Mouse (Mus musculus) kidney, embryonic 14.5 days (tissue): ENCODE measurements around the gene Rassf5. TPM values are rescaled to one million over a fixed set of nuclear protein-coding genes. Genes with fewer than 3 reads are reported as not detected.
"Not testable (repeated sequence)": the region's sequence is repeated elsewhere in the genome, so short reads cannot be mapped to it uniquely, and the experiment has no call there.

Experiments used
- ATAC-seq: fragments of 200-750 bp; cut with Nextera tagmentation; 2 replicates; pipeline ENCODE4 v1.8.0; 2017; ENCODE audit warnings: moderate number of reproducible peaks, mild to moderate bottlenecking, moderate TSS enrichment, moderate library complexity; ENCODE audit not compliant: low FRiP score, low TSS enrichment
- H3K27ac ChIP-seq: fragments of 300-500 bp; sonication (generic); 2 replicates; pipeline ENCODE4 v1.5.1; 2014; ENCODE audit warnings: low read depth, mild to moderate bottlenecking, low read length, moderate library complexity, mixed read lengths
- H3K27me3 ChIP-seq: fragments of 300-500 bp; sonication (generic); 2 replicates; pipeline ENCODE4 v1.6.1; 2014; ENCODE audit warnings: mild to moderate bottlenecking, low read length; ENCODE audit not compliant: control insufficient read depth, insufficient read depth
- H3K36me3 ChIP-seq: fragments of 300-500 bp; sonication (generic); 2 replicates; pipeline ENCODE4 v1.6.1; 2014; ENCODE audit warnings: low read length, mixed read lengths; ENCODE audit not compliant: control insufficient read depth, insufficient read depth
- H3K4me1 ChIP-seq: fragments of 300-500 bp; sonication (generic); 2 replicates; pipeline ENCODE4 v1.6.1; 2014; ENCODE audit warnings: low read length, mixed read lengths; ENCODE audit not compliant: control insufficient read depth, insufficient read depth
- H3K4me2 ChIP-seq: fragments of 300-500 bp; sonication (generic); replicated peaks from 2 replicates; pipeline ENCODE4 v1.6.1; 2014; ENCODE audit warnings: low read depth, mild to moderate bottlenecking, low read length
- H3K4me3 ChIP-seq: fragments of 300-500 bp; sonication (generic); 2 replicates; pipeline ENCODE4 v1.5.1; 2014; ENCODE audit warnings: mild to moderate bottlenecking, low read length
- H3K9ac ChIP-seq: fragments of 300-500 bp; sonication (generic); 2 replicates; pipeline ENCODE4 v1.6.1; 2014; ENCODE audit warnings: low read depth, mild to moderate bottlenecking, low read length, moderate library complexity
- H3K9me3 ChIP-seq: fragments of 300-500 bp; sonication (generic); 2 replicates; pipeline ENCODE4 v1.6.1; 2016; ENCODE audit warnings: low read length; ENCODE audit not compliant: control insufficient read depth
- WGBS: fragments of 180-500 bp; shearing (Covaris S2); extraction: QIAGEN DNeasy Blood & Tissue Kit; methylation state at CpG from one replicate; pipeline ENCODE4 v1.1.7; 2014; 5-methylcytosine and 5-hydroxymethylcytosine counted together
- polyA plus RNA-seq: library from polyadenylated mRNA; unstranded; fragments of >200 nt; fragmentation: Nextera tagmentation; extraction: Ambion mirVana; gene quantifications from 2 replicates; pipeline ENCODE4 v1.2.1, GENCODE M21; 2014

Rassf5 gene
- polyA plus RNA-seq, 1 experiment from 2014 or later: 1.8 TPM

GRCm38 (mm10) chr1:131268776-131269175, 23.7 kb upstream of the Rassf5 start:
- ATAC-seq: no peak
- Histone ChIP-seq H3K9ac (no peak overlapping the region), H3K27me3 (no peaks in the 10 kb centered on the region), H3K4me1 (no peaks in the 10 kb centered on the region), H3K36me3 (no peaks in the 10 kb centered on the region), H3K9me3 (no peaks in the 10 kb centered on the region), H3K4me2 (no peak overlapping the region), H3K27ac (no peak overlapping the region), H3K4me3 (no peak overlapping the region)
- 84% methylated on average over 10 of the region's 10 CpGs for WGBS

- Histone ChIP-seq H3K4me1 (no peaks in the 10 kb centered on the region), H3K4me2 (no peak overlapping the region), H3K9me3 (no peaks in the 10 kb centered on the region), H3K27ac (no peak overlapping the region), H3K27me3 (no peaks in the 10 kb centered on the region), H3K4me3 (no peak overlapping the region), H3K9ac (no peak overlapping the region), H3K36me3 (no peaks in the 10 kb centered on the region)
- 80% methylated on average over 12 of the region's 12 CpGs for WGBS
- no peak for ATAC-seq
These were observed 18.8 kb upstream of the Rassf5 start for GRCm38 (mm10) chr1:131263905-131264304.

- Histone ChIP-seq H3K36me3 (no peaks in the 10 kb centered on the region), H3K4me2 (no peak overlapping the region), H3K4me3 (no peak overlapping the region), H3K27me3 (no peaks in the 10 kb centered on the region), H3K27ac (no peak overlapping the region), H3K9me3 (no peaks in the 10 kb centered on the region), H3K9ac (no peak overlapping the region), H3K4me1 (no peaks in the 10 kb centered on the region)
- WGBS: 33% methylated on average over 10 of the region's 10 CpGs
- ATAC-seq: no peak
These were observed 15.2 kb upstream of the Rassf5 start for GRCm38 (mm10) chr1:131260309-131260656.

GRCm38 (mm10) chr1:131259632-131260308, 14.7 kb upstream of the Rassf5 start:
- Histone ChIP-seq H3K4me1 (no peaks in the 10 kb centered on the region), H3K9me3 (no peaks in the 10 kb centered on the region), H3K27me3 (no peaks in the 10 kb centered on the region), H3K9ac (no peak overlapping the region), H3K4me2 (no peak overlapping the region), H3K4me3 (no peak overlapping the region), H3K36me3 (no peaks in the 10 kb centered on the region), H3K27ac (no peak overlapping the region)
- ATAC-seq: no peak
- 70% methylated on average over 10 of the region's 10 CpGs for WGBS

- Histone ChIP-seq H3K4me1 (no peaks in the 10 kb centered on the region), H3K4me3 (no peak overlapping the region), H3K9ac (no peak overlapping the region), H3K27me3 (no peaks in the 10 kb centered on the region), H3K4me2 (no peak overlapping the region), H3K36me3 (no peaks in the 10 kb centered on the region), H3K27ac (no peak overlapping the region), H3K9me3 (no peaks in the 10 kb centered on the region)
- no peak for ATAC-seq
- WGBS: 87% methylated on average over 6 of the region's 6 CpGs
These were observed 12.2 kb upstream of the Rassf5 start for GRCm38 (mm10) chr1:131257288-131257687.

- not testable (repeated sequence) for H3K4me1 ChIP-seq, H3K4me3 ChIP-seq, H3K36me3 ChIP-seq, H3K9ac ChIP-seq, H3K27ac ChIP-seq, ATAC-seq, H3K4me2 ChIP-seq, H3K9me3 ChIP-seq, H3K27me3 ChIP-seq
- WGBS: 83% methylated on average over 7 of the region's 7 CpGs
These were observed 7.6 kb upstream of the Rassf5 start for GRCm38 (mm10) chr1:131252516-131253250.

GRCm38 (mm10) chr1:131246433-131247395, 1.7 kb upstream of the Rassf5 start:
- Histone ChIP-seq H3K4me2 (no peak overlapping the region; the same call in 1 of the 2 replicates), H3K9me3 (no peaks in the 10 kb centered on the region), H3K36me3 (no peaks in the 10 kb centered on the region), H3K4me1 (peaks cover 13% of the 10 kb centered on the region), H3K9ac (no peak overlapping the region), H3K27ac (no peak overlapping the region), H3K27me3 (peaks cover 26% of the 10 kb centered on the region), H3K4me3 (peak overlapping the region; percentile 9)
- no peak for ATAC-seq
- 7% methylated on average over 7 of the region's 7 CpGs for WGBS

GRCm38 (mm10) chr1:131245926-131246325, 868 bp upstream of the Rassf5 start:
- Histone ChIP-seq H3K27ac (no peak overlapping the region), H3K36me3 (no peaks in the 10 kb centered on the region), H3K4me1 (peaks cover 13% of the 10 kb centered on the region), H3K9me3 (no peaks in the 10 kb centered on the region), H3K9ac (no peak overlapping the region), H3K27me3 (peaks cover 26% of the 10 kb centered on the region), H3K4me2 (peak overlapping the region; percentile 99), H3K4me3 (peak overlapping the region; percentile 68)
- 7% methylated on average over 9 of the region's 9 CpGs for WGBS
- ATAC-seq: peak; percentile 63
